Mouse (Mus musculus): ENCODE results near the gene Gdf3. TPM values are rescaled to one million over a fixed set of nuclear protein-coding genes. Genes with fewer than 3 reads are reported as not detected.

The Gdf3 gene
- total RNA-seq, 4 experiments from 2014 or later = not detected

GRCm38 (mm10) chr6:122569113-122569512 lies 40.8 kb downstream of the Gdf3 start:
- no peak for DNase-seq (ENCODE audit: low spot score in 2 of 2)

- DNase-seq (ENCODE audit: low spot score in 2 of 2) = no peak
Measured at GRCm38 (mm10) chr6:122565070-122565784, 44.7 kb downstream of the Gdf3 start.

- no peak for DNase-seq (ENCODE audit: low spot score in 2 of 2)
Measured at GRCm38 (mm10) chr6:122562463-122562862, 47.4 kb downstream of the Gdf3 start.

- DNase-seq (ENCODE audit: low spot score in 2 of 2) = no peak
Measured at GRCm38 (mm10) chr6:122561005-122561404, 48.9 kb downstream of the Gdf3 start.

GRCm38 (mm10) chr6:122560427-122560826 lies 49.5 kb downstream of the Gdf3 start:
- DNase-seq (ENCODE audit: low spot score in 2 of 2) = peak; percentile 15 to 28

GRCm38 (mm10) chr6:122556959-122557561 lies 52.8 kb downstream of the Gdf3 start:
- no peak for DNase-seq (ENCODE audit: low spot score in 2 of 2)

Other genes starting within 250 kb of the Gdf3 start
- 1 to 10 TPM in 1 of 4 experiments, under 1 TPM in 2, not detected in 1; 0.22 to 1.3 (median 0.80) TPM for gene Rimklb, start 111.3 kb downstream of the Gdf3 start, total RNA-seq (2022)
- 10 to 100 TPM in 3 of 4 experiments, 1 to 10 TPM in 1; 9.2 to 17.7 (median 13.8) TPM for gene Mfap5, start 104.2 kb downstream of the Gdf3 start, total RNA-seq (2022)
- gene Aicda, start 56.3 kb downstream of the Gdf3 start, total RNA-seq (2022) = not detected
- 1 to 10 TPM in 3 of 4 experiments, under 1 TPM in 1; 0.53 to 1.8 (median 1.3) TPM for gene Apobec1, start 7.6 kb downstream of the Gdf3 start, total RNA-seq (2022)
- not detected for gene Dppa3, start 16.3 kb upstream of the Gdf3 start, total RNA-seq (2022)
- gene Nanog, start 97.4 kb upstream of the Gdf3 start, total RNA-seq (2022) = not detected
- 10 to 100 TPM in 2 of 4 experiments, 1 to 10 TPM in 2; 3.6 to 12.3 (median 10.4) TPM for gene Slc2a3, start 191.6 kb upstream of the Gdf3 start, total RNA-seq (2022)
- 10 to 100 TPM; 23.3 to 27.1 (median 26.4) TPM for gene Foxj2, start 209.8 kb upstream of the Gdf3 start, total RNA-seq (2022)
- gene C3ar1, start 246.1 kb upstream of the Gdf3 start, total RNA-seq (2022) = under 1 TPM; 0.15 to 0.83 (median 0.42) TPM

Data from gastrocnemius, adult 8-10 months (tissue).